Mouse (Mus musculus): ENCODE data around the gene Iqgap1.

DNA sequence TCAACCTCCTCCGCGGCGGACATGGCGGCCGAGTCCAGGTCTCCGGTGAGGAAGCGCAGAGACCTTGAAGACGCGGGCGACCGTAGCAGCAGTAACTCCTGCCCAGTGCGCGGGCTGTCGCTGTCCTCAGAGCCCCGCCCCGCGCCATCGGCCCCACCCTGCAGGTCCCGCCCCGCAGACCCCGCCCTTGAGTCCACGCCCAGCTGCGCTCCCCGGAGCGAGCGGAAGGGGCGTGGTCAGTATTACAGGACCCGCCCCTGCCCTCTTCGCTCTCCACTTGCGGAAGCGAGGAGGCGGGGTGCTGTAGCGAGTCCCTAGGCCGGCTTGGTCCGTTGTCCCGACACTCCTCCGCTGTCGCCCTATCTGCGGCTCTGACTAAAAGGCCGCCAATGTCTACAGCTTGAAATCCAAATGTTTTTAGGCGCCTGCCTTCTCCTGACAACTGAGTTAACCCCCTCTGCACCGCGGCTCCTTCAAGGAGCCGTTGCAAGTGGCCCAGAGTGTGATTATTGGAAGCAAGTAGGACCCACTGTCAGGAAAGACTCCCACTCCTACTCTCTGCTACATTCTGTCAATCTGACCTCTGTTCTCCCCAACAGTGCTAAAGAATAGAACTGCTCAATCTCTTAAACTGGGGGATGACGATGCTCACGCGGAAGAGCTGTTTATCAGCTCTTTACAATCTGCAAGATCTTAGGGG lies 22.5 kb downstream of the Iqgap1 start:
- no peak for TF ChIP-seq CTCF (IDR thresholded peaks at IDR 0.05; ENCODE audit: control insufficient read depth, insufficient read depth, insufficient replicate concordance, low read depth, low read length)
- TF ChIP-seq POLR2A (IDR thresholded peaks at IDR 0.05; ENCODE audit: control insufficient read depth, low read depth, low read length): peak; percentile 95

All from testis, adult 2 months (tissue).